Mouse (Mus musculus) brain, embryonic 18.5 days (tissue): Measurements from ENCODE around the gene Gins2.

Source experiments
- DNase-seq: peaks from one replicate; pipeline ENCODE4 v3.0.0-alpha.2; 2012; ENCODE audit warnings: low read depth, low spot score

Gins2 gene

GRCm38 (mm10) chr8:120588908-120589771 is at the start of gene Gins2:
Gins2 (minus strand) TSS chr8:120589304.
- peak; percentile 98 for DNase-seq

- DNase-seq = no peak
These were observed 45.3 kb upstream of the Gins2 start for GRCm38 (mm10) chr8:120634329-120634839.

GRCm38 (mm10) chr8:120633665-120634271 is 44.7 kb upstream of the Gins2 start:
- no peak for DNase-seq

- no peak for DNase-seq
These were observed 44.0 kb upstream of the Gins2 start for GRCm38 (mm10) chr8:120632969-120633664.

GRCm38 (mm10) chr8:120631441-120632375 is 42.6 kb upstream of the Gins2 start:
- DNase-seq = no peak

GRCm38 (mm10) chr8:120630848-120631247 is 41.7 kb upstream of the Gins2 start:
- DNase-seq = no peak

- no peak for DNase-seq
These were observed 40.9 kb upstream of the Gins2 start for GRCm38 (mm10) chr8:120630031-120630430.

GRCm38 (mm10) chr8:120627298-120627697 is 38.2 kb upstream of the Gins2 start:
- no peak for DNase-seq

- no peak for DNase-seq
These were observed 37.4 kb upstream of the Gins2 start for GRCm38 (mm10) chr8:120626461-120626860.

GRCm38 (mm10) chr8:120623608-120624007 is 34.5 kb upstream of the Gins2 start:
- DNase-seq = no peak

GRCm38 (mm10) chr8:120622161-120622560 is 33.1 kb upstream of the Gins2 start:
- DNase-seq = no peak

- DNase-seq = no peak
These were observed 31.3 kb upstream of the Gins2 start for GRCm38 (mm10) chr8:120620441-120620840.

GRCm38 (mm10) chr8:120619235-120620180 is 30.4 kb upstream of the Gins2 start:
- DNase-seq = no peak

- no peak for DNase-seq
These were observed 29.0 kb upstream of the Gins2 start for GRCm38 (mm10) chr8:120618110-120618509.

GRCm38 (mm10) chr8:120616663-120617626 is 27.8 kb upstream of the Gins2 start:
- DNase-seq = no peak

GRCm38 (mm10) chr8:120614491-120614890 is 25.4 kb upstream of the Gins2 start:
- no peak for DNase-seq

GRCm38 (mm10) chr8:120610824-120611223 is 21.7 kb upstream of the Gins2 start:
- DNase-seq = no peak

GRCm38 (mm10) chr8:120607885-120608284 is 18.8 kb upstream of the Gins2 start:
- no peak for DNase-seq

GRCm38 (mm10) chr8:120607460-120607859 is 18.4 kb upstream of the Gins2 start:
- DNase-seq = no peak
